Mouse (Mus musculus) lung, embryonic 14.5 days (tissue): Measurements from ENCODE around the gene Rasd2. TPM values are rescaled to one million over a fixed set of nuclear protein-coding genes. Genes with fewer than 3 reads are reported as not detected.

Source experiments
- ATAC-seq: fragments of 200-750 bp; cut with Nextera tagmentation; 2 replicates; pipeline ENCODE4 v1.8.0; 2017; ENCODE audit warnings: mild to moderate bottlenecking, moderate TSS enrichment, moderate library complexity; ENCODE audit not compliant: insufficient read depth
- DNase-seq: peaks from one replicate; pipeline ENCODE4 v3.0.0-alpha.2; 2015
- H3K27ac ChIP-seq: fragments of 300-500 bp; sonication (generic); 2 replicates; pipeline ENCODE4 v1.5.1; 2014; ENCODE audit warnings: low read depth, mild to moderate bottlenecking, moderate library complexity
- H3K27me3 ChIP-seq: fragments of 300-500 bp; sonication (generic); 2 replicates; pipeline ENCODE4 v1.6.1; 2014; ENCODE audit warnings: low read length, control low read depth; ENCODE audit not compliant: insufficient read depth
- H3K36me3 ChIP-seq: fragments of 300-500 bp; sonication (generic); 2 replicates; pipeline ENCODE4 v1.6.1; 2014; ENCODE audit warnings: control low read depth; ENCODE audit not compliant: insufficient read depth
- H3K4me1 ChIP-seq: fragments of 300-500 bp; sonication (generic); 2 replicates; pipeline ENCODE4 v1.6.1; 2014; ENCODE audit warnings: antibody characterized with exemption, control low read depth; ENCODE audit not compliant: insufficient read depth
- H3K4me2 ChIP-seq: fragments of 300-500 bp; sonication (generic); 2 replicates; pipeline ENCODE4 v1.6.1; 2014; ENCODE audit warnings: mild to moderate bottlenecking
- H3K4me3 ChIP-seq: fragments of 300-500 bp; sonication (generic); 2 replicates; pipeline ENCODE4 v1.5.1; 2014; ENCODE audit warnings: low read depth, low read length
- H3K9ac ChIP-seq: fragments of 300-500 bp; sonication (generic); 2 replicates; pipeline ENCODE4 v1.6.1; 2014
- H3K9me3 ChIP-seq: fragments of 300-500 bp; sonication (generic); 2 replicates; pipeline ENCODE4 v1.6.1; 2016; ENCODE audit warnings: low read depth, low read length, control low read depth
- CTCF ChIP-seq: IDR thresholded peaks from 2 replicates; pipeline ENCODE4 v1.5.1; 2016; ENCODE audit warnings: antibody characterized with exemption, low read depth
- WGBS: fragments of 180-500 bp; shearing (Covaris S2); extraction: QIAGEN DNeasy Blood & Tissue Kit; methylation state at CpG from one replicate; pipeline ENCODE4 v1.1.7; 2014; 5-methylcytosine and 5-hydroxymethylcytosine counted together
- polyA plus RNA-seq: library from polyadenylated mRNA; unstranded; fragments of >200 nt; fragmentation: Nextera tagmentation; extraction: Ambion mirVana; gene quantifications from 2 replicates; pipeline ENCODE4 v1.2.1, GENCODE M21; 2014

Rasd2 gene
- polyA plus RNA-seq, 1 experiment from 2014 or later: 0.78 TPM

DNA sequence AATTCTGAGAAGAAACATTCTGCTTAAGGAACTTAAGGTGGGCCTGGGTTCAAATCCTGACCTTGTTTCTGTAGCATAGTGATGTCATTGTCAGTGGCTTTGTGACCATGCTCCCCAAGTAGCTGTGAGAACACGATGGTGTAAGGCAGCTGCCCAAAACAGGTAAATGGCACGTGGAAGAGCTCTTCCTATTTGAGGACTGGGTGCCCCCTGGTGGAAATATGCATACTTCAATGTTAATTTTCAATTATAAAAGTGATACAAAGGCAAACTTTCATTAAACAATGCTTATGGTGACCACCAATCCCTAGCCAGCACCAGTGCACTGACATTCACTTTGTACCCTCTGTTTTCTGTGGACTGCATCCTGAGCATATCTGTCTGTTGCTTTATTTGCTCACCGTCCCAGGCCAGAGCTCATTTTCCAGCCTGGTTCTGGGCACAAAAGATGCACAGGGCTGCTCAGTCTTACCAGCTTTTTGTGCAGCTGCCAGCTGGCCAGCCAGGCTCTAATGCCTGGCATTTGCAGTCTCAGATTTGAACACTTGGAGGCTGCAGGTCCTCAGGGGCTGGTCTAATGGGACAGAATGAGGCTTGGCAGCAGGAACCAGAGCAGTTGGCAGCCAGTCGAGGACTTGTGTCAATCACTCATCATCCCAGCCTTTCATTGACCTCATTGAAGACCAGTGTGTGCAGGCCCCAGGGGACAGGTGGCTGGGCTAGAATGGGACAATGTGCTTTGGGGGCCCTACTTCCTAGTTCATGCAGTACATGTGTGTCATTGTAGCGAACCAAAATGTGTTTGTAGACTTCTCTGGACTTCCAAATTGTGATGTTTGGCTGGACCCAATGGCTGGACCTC, 6.4 kb downstream of the Rasd2 start:
- TF ChIP-seq CTCF: peak; percentile 67
- peak; percentile 78 for DNase-seq
- H3K4me2 ChIP-seq: no peak overlapping the region
- H3K36me3 ChIP-seq: no peaks in the 10 kb centered on the region
- peaks cover 18% of the 10 kb centered on the region for H3K27me3 ChIP-seq
- no peak for ATAC-seq
- no peaks in the 10 kb centered on the region for H3K9me3 ChIP-seq
- no peaks in the 10 kb centered on the region for H3K4me1 ChIP-seq
- H3K4me3 ChIP-seq: no peak overlapping the region
- no peak overlapping the region for H3K27ac ChIP-seq
- 46% methylated on average over 5 of the region's 5 CpGs for WGBS
- H3K9ac ChIP-seq: no peak overlapping the region

DNA sequence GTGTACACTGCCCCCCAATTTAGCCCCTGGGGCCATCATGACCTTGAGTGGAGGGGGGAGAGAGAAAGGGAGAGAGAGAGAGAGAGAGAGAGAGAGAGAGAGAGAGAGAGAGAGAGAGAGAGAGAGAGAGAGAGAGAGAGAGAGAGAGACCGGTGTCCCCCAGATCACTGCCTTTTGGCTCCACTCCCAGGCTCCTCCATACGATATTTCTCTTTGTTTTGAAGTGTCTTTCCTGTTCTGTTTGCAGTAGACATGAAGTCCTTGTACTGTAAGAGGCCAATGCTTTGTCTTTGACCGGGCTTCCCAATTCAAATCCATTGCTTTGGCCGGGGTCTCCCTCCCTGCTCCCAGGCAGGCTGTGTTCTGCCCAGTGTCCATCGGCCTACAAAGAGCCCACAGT, 8.9 kb downstream of the Rasd2 start:
- no peak for TF ChIP-seq CTCF
- ATAC-seq (no peak), DNase-seq (peak; percentile 59)
- Histone ChIP-seq H3K9ac (no peak overlapping the region), H3K4me3 (no peak overlapping the region), H3K9me3 (no peaks in the 10 kb centered on the region), H3K27ac (no peak overlapping the region), H3K36me3 (no peaks in the 10 kb centered on the region), H3K4me1 (no peaks in the 10 kb centered on the region), H3K4me2 (no peak overlapping the region), H3K27me3 (no peaks in the 10 kb centered on the region)
- WGBS: 52% methylated on average over 5 of the region's 5 CpGs

DNA sequence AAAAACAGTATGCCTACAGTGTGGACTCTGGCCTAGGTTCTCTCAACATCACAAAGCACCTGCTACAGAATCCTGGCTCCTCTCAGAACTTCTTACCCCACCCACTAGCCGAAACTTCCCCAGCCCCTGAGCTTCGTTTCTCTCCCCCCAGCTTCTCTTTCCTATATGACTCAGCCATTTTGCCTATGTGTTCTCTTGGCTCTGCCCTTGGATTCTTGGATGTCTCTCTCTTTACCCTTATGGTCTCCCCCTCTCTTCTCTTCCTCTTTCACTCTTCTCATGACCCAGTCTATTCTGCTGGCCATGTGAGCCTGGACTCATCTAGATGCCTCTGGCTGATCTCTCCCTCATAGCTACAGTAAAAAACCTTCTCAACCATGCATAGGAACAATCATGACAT, 13.0 kb downstream of the Rasd2 start:
- no peak for TF ChIP-seq CTCF
- H3K9me3 ChIP-seq: no peaks in the 10 kb centered on the region
- H3K9ac ChIP-seq: no peak overlapping the region
- H3K27ac ChIP-seq: no peak overlapping the region
- H3K4me2 ChIP-seq: no peak overlapping the region
- no peaks in the 10 kb centered on the region for H3K4me1 ChIP-seq
- H3K27me3 ChIP-seq: no peaks in the 10 kb centered on the region
- DNase-seq (no peak), ATAC-seq (no peak)
- WGBS: 59% methylated on average over 2 of the region's 2 CpGs
- no peaks in the 10 kb centered on the region for H3K36me3 ChIP-seq
- no peak overlapping the region for H3K4me3 ChIP-seq

DNA sequence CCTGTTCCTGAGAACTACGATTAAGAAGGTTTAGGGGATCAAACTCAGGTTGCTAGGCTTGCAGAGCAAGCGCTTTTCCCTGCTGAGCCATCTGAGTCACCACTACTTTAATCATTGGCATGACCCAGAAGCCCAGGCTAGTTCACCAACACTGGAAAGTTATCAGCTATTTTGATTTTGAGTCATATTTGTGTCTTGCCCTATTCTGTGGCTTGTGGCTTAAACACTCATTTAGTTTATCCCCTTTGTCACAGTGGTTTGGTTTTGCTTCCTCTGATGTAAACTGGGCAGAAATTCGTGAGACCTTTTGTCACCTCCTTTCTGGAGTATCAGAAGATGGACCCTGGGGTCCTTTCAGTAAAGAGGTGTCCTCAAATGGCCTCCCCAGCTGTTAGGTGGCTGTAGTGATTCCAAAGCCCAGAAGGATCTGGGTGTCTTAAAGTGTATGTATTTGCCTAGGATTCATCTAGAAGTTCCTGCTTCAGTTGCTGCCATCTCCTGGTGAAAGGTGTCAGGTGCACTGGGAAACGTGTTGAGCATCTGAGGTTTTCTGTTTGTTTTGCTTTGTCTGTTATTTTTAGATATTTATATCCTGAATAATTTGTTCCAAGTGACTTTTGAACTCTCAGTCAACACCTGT, 20.3 kb downstream of the Rasd2 start:
- DNase-seq: peak; percentile 60
- H3K27me3 ChIP-seq: no peaks in the 10 kb centered on the region
- WGBS: 61% methylated on average over 4 of the region's 4 CpGs
- H3K4me3 ChIP-seq: no peak overlapping the region
- ATAC-seq: no peak
- TF ChIP-seq CTCF: peak; percentile 54
- H3K4me2 ChIP-seq: no peak overlapping the region
- no peaks in the 10 kb centered on the region for H3K36me3 ChIP-seq
- no peaks in the 10 kb centered on the region for H3K9me3 ChIP-seq
- H3K4me1 ChIP-seq: no peaks in the 10 kb centered on the region
- no peak overlapping the region for H3K27ac ChIP-seq
- H3K9ac ChIP-seq: no peak overlapping the region

DNA sequence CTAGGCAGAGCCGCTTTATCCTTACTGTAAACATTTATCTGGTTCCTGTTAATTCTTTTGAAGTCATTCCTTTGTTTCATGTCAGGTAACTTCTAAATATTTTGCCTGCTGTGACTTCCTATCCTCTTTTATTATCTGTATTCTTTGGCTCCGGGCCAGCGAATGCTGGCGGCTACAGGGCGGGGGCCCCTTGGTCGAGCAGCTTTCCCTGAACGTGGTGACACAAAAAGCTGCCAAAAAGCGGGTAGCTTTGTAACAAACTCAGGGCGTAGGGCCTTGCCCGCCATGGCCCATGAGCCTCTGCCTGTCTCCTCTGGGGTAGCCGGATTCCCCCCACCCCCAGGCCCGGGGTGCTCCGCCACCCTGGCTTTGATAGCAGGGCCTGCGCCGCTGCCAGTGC, 33.6 kb downstream of the Rasd2 start:
- H3K9me3 ChIP-seq: peaks cover 6% of the 10 kb centered on the region; the same call in 1 of the 2 replicates
- H3K4me2 ChIP-seq: no peak overlapping the region
- DNase-seq (peak; percentile 3), ATAC-seq (no peak)
- H3K36me3 ChIP-seq: no peaks in the 10 kb centered on the region
- no peak overlapping the region for H3K4me3 ChIP-seq
- 83% methylated on average over 15 of the region's 15 CpGs for WGBS
- no peaks in the 10 kb centered on the region for H3K27me3 ChIP-seq
- no peaks in the 10 kb centered on the region for H3K4me1 ChIP-seq
- TF ChIP-seq CTCF: no peak
- H3K9ac ChIP-seq: no peak overlapping the region
- no peak overlapping the region for H3K27ac ChIP-seq

DNA sequence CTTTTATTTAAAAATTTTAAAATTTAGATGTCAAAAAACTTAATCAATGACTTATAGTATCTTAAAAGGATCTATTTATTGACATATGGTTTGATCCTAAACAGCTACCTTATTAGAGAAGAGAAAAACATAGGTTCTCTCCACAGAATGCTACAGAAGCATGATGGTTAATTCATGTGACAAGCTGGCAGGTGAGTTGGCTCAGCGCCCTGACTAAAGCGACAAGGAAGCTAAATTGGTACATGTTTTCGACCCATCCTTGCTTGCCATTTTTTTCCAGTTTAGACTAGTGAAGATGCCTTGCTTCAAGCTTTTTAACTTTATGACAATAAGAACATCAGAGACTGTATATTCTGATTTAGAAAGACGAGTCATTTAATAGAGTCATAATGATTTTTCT, 35.4 kb downstream of the Rasd2 start:
- 86% methylated on average over 4 of the region's 4 CpGs for WGBS
- Histone ChIP-seq H3K9ac (no peak overlapping the region), H3K36me3 (no peaks in the 10 kb centered on the region), H3K9me3 (peaks cover 6% of the 10 kb centered on the region; the same call in 1 of the 2 replicates), H3K4me3 (no peak overlapping the region), H3K27me3 (no peaks in the 10 kb centered on the region), H3K27ac (no peak overlapping the region), H3K4me1 (no peaks in the 10 kb centered on the region), H3K4me2 (no peak overlapping the region)
- DNase-seq (no peak), ATAC-seq (no peak)
- no peak for TF ChIP-seq CTCF

DNA sequence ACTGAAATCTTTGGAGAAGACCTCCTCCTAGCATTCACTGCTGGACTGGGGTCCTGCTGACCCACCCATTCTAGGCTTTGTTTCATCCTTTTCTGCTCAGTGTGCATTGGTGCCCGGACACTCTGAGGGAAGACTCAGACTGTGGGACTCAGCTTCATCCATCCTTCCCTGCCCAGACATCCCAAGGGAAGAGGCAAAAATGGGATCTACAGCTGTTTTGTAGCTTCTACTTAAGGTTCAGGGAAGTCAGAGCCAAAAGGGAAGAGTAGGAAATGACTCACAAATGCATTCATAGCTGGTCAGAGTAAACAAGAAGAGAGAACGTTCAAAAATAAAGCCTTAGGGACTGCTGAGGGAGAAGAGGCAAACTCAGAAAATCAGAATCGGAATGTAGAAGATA, 40.3 kb downstream of the Rasd2 start:
- H3K4me1 ChIP-seq: no peaks in the 10 kb centered on the region
- H3K4me2 ChIP-seq: no peak overlapping the region
- no peak overlapping the region for H3K9ac ChIP-seq
- no peaks in the 10 kb centered on the region for H3K27me3 ChIP-seq
- no peak for ATAC-seq
- H3K9me3 ChIP-seq: no peaks in the 10 kb centered on the region
- 84% methylated on average over 3 of the region's 3 CpGs for WGBS
- no peak overlapping the region for H3K4me3 ChIP-seq
- no peak for DNase-seq
- no peak overlapping the region for H3K27ac ChIP-seq
- no peaks in the 10 kb centered on the region for H3K36me3 ChIP-seq
- TF ChIP-seq CTCF: no peak
